8 mouse cellular contexts compared by ENCODE assay signal in the genomic region with DNA sequence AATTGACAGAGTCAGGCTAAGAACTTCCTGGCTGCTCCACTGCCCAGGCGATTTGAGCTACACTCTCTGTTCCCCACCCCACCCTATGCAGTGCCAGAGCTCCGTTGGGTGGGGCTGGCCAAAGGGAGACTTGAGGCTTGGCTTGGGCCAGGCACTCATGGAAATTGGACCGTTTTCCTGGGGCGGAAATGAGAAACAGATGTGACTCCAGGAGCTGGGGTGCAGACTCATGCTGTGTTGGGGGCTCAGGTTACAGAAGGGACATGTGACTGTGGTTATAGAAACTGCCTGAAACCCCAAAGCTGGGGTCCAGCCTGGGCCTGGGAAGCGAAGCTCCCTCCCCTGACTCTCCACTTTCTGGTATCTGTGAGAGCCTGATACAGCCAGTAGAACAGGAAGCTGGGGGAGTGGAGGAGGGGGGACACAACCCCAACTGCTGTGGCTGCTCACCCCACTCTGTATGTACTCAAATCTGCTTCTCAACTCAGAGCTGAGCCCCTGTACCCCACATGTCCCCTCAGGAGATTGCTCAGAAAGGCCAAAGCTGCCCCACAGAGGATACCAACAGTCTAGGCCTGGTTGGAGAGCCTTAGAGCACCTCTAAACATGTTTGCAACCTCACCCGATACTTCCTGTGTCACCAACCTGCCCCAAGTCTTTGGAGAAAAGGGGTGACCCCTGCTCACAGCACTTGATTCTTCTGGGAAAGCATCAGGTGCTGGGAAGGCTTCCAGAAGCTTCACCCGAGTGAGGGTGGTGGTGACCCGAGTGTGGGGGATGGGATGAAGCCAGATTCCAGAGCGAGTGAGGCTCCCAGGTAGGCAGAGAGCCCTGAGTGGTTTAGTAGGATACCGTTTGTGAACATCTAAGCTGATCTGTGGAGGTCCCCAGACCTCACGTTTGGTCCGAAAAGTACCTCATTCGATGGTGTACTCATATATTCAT.
A peak's percentile ranks its signal among the peaks of the same experiment; 100 is the strongest.
DNase-seq lines count a peak whose midpoint lies in the region; ATAC-seq and TF ChIP-seq lines count a peak whose summit lies in the region.

No protein-coding gene starts in this region.

- no peak for TF ChIP-seq POLR2A in cerebellum, adult 2 months (IDR thresholded peaks at IDR 0.05; ENCODE audit: borderline replicate concordance, insufficient read depth, low read length)

- no peak overlapping the region; the same call in 1 of the 2 replicates for H3K9ac ChIP-seq in lung, embryonic 14.5 days

- no peaks in the 10 kb centered on the region for H3K27me3 ChIP-seq in lung, embryonic 14.5 days (ENCODE audit: insufficient read depth, low read length)
- no peaks in the 10 kb centered on the region for H3K27me3 ChIP-seq in cerebellum, adult 2 months (ENCODE audit: control insufficient read depth, insufficient read depth, low read length)

- peak overlapping the region; percentile 89 for H3K27ac ChIP-seq in lung, embryonic 14.5 days (ENCODE audit: low read depth)
- no peak overlapping the region for H3K27ac ChIP-seq in cerebellum, adult 2 months (ENCODE audit: insufficient read depth, low read length)

- peak; percentile 85 for ATAC-seq in lung, embryonic 14.5 days (ENCODE audit: insufficient read depth)

- H3K9me3 ChIP-seq in lung, embryonic 14.5 days (ENCODE audit: low read depth, low read length), result no peaks in the 10 kb centered on the region

- no peak overlapping the region for H3K4me3 ChIP-seq in lung, embryonic 14.5 days (ENCODE audit: low read depth, low read length)
- H3K4me3 ChIP-seq in cerebellum, adult 2 months (replicated peaks; ENCODE audit: insufficient read depth, low read depth, low read length), result no peak overlapping the region

- DNase-seq in CD4-positive, CD25-positive, alpha-beta regulatory T cell, adult 2 months (ENCODE audit: low read depth, low spot score), result peak; percentile 59
- DNase-seq in adrenal gland, postnatal 10 days, result peak; percentile 66
- DNase-seq in gastrocnemius, postnatal 4 days (ENCODE audit: low spot score in 2 of 2), result peak; percentile 69 to 87
- DNase-seq in kidney, adult 18-20 months, result peak; percentile 53
- peak; percentile 90 for DNase-seq in lung, embryonic 14.5 days
- peak; percentile 49 to 63 for DNase-seq in thymus, adult 18-20 months
- no peak for DNase-seq in right cerebral cortex, adult 18-20 months
- no peak for DNase-seq in cerebellum, adult 2 months

- peaks cover 54% of the 10 kb centered on the region for H3K4me1 ChIP-seq in lung, embryonic 14.5 days (ENCODE audit: insufficient read depth)
- H3K4me1 ChIP-seq in cerebellum, adult 2 months (ENCODE audit: control insufficient read depth, insufficient read depth, low read length), result peaks cover 6% of the 10 kb centered on the region; the same call in 1 of the 2 replicates

- H3K36me3 ChIP-seq in lung, embryonic 14.5 days (ENCODE audit: insufficient read depth), result no peaks in the 10 kb centered on the region

- no peak overlapping the region for H3K4me2 ChIP-seq in lung, embryonic 14.5 days

- TF ChIP-seq CTCF in lung, embryonic 14.5 days (IDR thresholded peaks at IDR 0.05; ENCODE audit: low read depth), result no peak
- TF ChIP-seq CTCF in cerebellum, adult 2 months (IDR thresholded peaks at IDR 0.05; ENCODE audit: borderline replicate concordance, insufficient read depth, low read depth, low read length), result no peak

- 38% methylated on average over 13 of the region's 13 CpGs for WGBS in lung, embryonic 14.5 days
- WGBS in cerebellum, adult 2 months, result 77% methylated on average over 13 of the region's 13 CpGs

Comparison
In these comparisons a context has a peak if more than half of its experiments do, and no peak if none do; other contexts are left out.
1. DNase-seq: peak in CD4-positive, CD25-positive, alpha-beta regulatory T cell, adult 2 months (single experiment), adrenal gland, postnatal 10 days (single experiment), gastrocnemius, postnatal 4 days (2 of 2), kidney, adult 18-20 months (single experiment), lung, embryonic 14.5 days (single experiment) and thymus, adult 18-20 months (2 of 2); none in right cerebral cortex, adult 18-20 months (single experiment) and cerebellum, adult 2 months (0 of 2).